Mouse (Mus musculus) cortical plate, adult 2 months (tissue): Measurements from ENCODE around the gene Cox4i1.
"Not testable (repeated sequence)": the region's sequence is repeated elsewhere in the genome, so short reads cannot be mapped to it uniquely, and the experiment has no call there.

ENCODE experiments used
- CTCF ChIP-seq: fragments of 200-500 bp; IDR thresholded peaks from 2 replicates; pipeline ENCODE4 v1.5.1; 2011; ENCODE audit warnings: mild to moderate bottlenecking, control low read depth, low read length; ENCODE audit not compliant: insufficient read depth; ENCODE audit errors: extremely low read depth
- POLR2A ChIP-seq: fragments of 200-500 bp; IDR thresholded peaks from 2 replicates; pipeline ENCODE4 v1.6.1; 2011; ENCODE audit warnings: mild to moderate bottlenecking, low read length, control low read depth; ENCODE audit not compliant: insufficient read depth; ENCODE audit errors: extremely low read depth

- peak; percentile 63 for TF ChIP-seq CTCF
- not testable (repeated sequence) for TF ChIP-seq POLR2A
Observed at GRCm38 (mm10) chr8:120680405-120680804, 12.4 kb downstream of the Cox4i1 start.
